Mouse (Mus musculus): Measurements from ENCODE around the gene Zfp940. TPM values are rescaled to one million over a fixed set of nuclear protein-coding genes. Genes with fewer than 3 reads are reported as not detected.
A peak's percentile ranks its signal among the peaks of the same experiment; 100 is the strongest.

Gene Zfp940
- polyA plus RNA-seq, 1 experiment from 2014 or later: 9.0 TPM

- ATAC-seq (ENCODE audit: insufficient number of reproducible peaks, insufficient read depth, low FRiP score, low TSS enrichment, low read depth): no peak
- Histone ChIP-seq H3K4me2 (no peak overlapping the region), H3K4me3 (replicated peaks) (no peak overlapping the region), H3K27me3 (no peaks in the 10 kb centered on the region), H3K36me3 (0 out of 2 replicates have a peak, but pooled peaks cover 4% of the 10 kb centered on the region), H3K9me3 (peaks cover 7% of the 10 kb centered on the region; the same call in 1 of the 2 replicates), H3K27ac (no peak overlapping the region), H3K9ac (replicated peaks) (no peak overlapping the region), H3K4me1 (replicated peaks) (no peaks in the 10 kb centered on the region)
- 82% methylated on average over 5 of the region's 5 CpGs for whole genome bisulfite sequencing
These were observed 46.4 kb downstream of the Zfp940 start for GRCm38 (mm10) chr7:29807046-29807445.

GRCm38 (mm10) chr7:29792906-29793305 is 60.6 kb downstream of the Zfp940 start:
- ATAC-seq (ENCODE audit: insufficient number of reproducible peaks, insufficient read depth, low FRiP score, low TSS enrichment, low read depth): no peak
- 0 out of 2 replicates have a peak overlapping the region, but pooled peaks have one; percentile 8 for H3K4me2 ChIP-seq

GRCm38 (mm10) chr7:29785888-29786287 is 67.6 kb downstream of the Zfp940 start:
- no peak overlapping the region for H3K27ac ChIP-seq
- H3K4me1 ChIP-seq (replicated peaks): peaks cover 13% of the 10 kb centered on the region
- WGBS: 70% methylated on average over 5 of the region's 5 CpGs
- no peaks in the 10 kb centered on the region for H3K9me3 ChIP-seq
- H3K4me3 ChIP-seq (replicated peaks): peak overlapping the region; percentile 82
- peaks cover 48% of the 10 kb centered on the region for H3K36me3 ChIP-seq
- H3K9ac ChIP-seq (replicated peaks): 0 out of 2 replicates have a peak overlapping the region, but pooled peaks have one; percentile 35
- ATAC-seq (ENCODE audit: insufficient number of reproducible peaks, insufficient read depth, low FRiP score, low TSS enrichment, low read depth): no peak
- peak overlapping the region; percentile 76 for H3K4me2 ChIP-seq
- H3K27me3 ChIP-seq: no peaks in the 10 kb centered on the region

More at GRCm38 (mm10) chr7:29792906-29793305, 60.6 kb downstream of the Zfp940 start:
- no peaks in the 10 kb centered on the region for H3K4me1 ChIP-seq (replicated peaks)
- H3K4me3 ChIP-seq (replicated peaks): 0 out of 2 replicates have a peak overlapping the region, but pooled peaks have one; percentile 1
- H3K36me3 ChIP-seq: peaks cover 67% of the 10 kb centered on the region
- H3K27ac ChIP-seq: no peak overlapping the region
- H3K9me3 ChIP-seq: peaks cover 11% of the 10 kb centered on the region
- peaks cover 24% of the 10 kb centered on the region for H3K27me3 ChIP-seq
- WGBS: 21% methylated on average over 27 of the region's 27 CpGs
- H3K9ac ChIP-seq (replicated peaks): no peak overlapping the region

GRCm38 (mm10) chr7:29785023-29785422 is 68.4 kb downstream of the Zfp940 start:
- Histone ChIP-seq H3K4me3 (replicated peaks) (peak overlapping the region; percentile 82), H3K9ac (replicated peaks) (no peak overlapping the region; the same call in 1 of the 2 replicates), H3K9me3 (no peaks in the 10 kb centered on the region), H3K4me1 (replicated peaks) (peaks cover 13% of the 10 kb centered on the region), H3K27ac (no peak overlapping the region), H3K27me3 (no peaks in the 10 kb centered on the region), H3K4me2 (peak overlapping the region; percentile 76), H3K36me3 (peaks cover 45% of the 10 kb centered on the region)
- no peak for ATAC-seq (ENCODE audit: insufficient number of reproducible peaks, insufficient read depth, low FRiP score, low TSS enrichment, low read depth)
- 69% methylated on average over 8 of the region's 8 CpGs for WGBS

GRCm38 (mm10) chr7:29783871-29784551 is 69.5 kb downstream of the Zfp940 start, which contains the start of gene Zfp30:
TSS of gene Zfp30 (plus strand) at chr7:29783998.
- peak; percentile 94 for ATAC-seq (ENCODE audit: insufficient number of reproducible peaks, insufficient read depth, low FRiP score, low TSS enrichment, low read depth)
- Histone ChIP-seq H3K4me1 (replicated peaks) (peaks cover 13% of the 10 kb centered on the region), H3K27me3 (no peaks in the 10 kb centered on the region), H3K4me2 (peak within 1 kb of the TSS; percentile 76), H3K9ac (replicated peaks) (peak within 1 kb of the TSS; percentile 82), H3K27ac (peak within 1 kb of the TSS; percentile 91), H3K9me3 (no peaks in the 10 kb centered on the region), H3K36me3 (peaks cover 44% of the 10 kb centered on the region), H3K4me3 (replicated peaks) (peak within 1 kb of the TSS; percentile 82)
- WGBS: under 1% methylated on average over 45 of the region's 45 CpGs

Other genes starting within 250 kb of the Zfp940 start
- gene Catsperg2, start 126.6 kb downstream of the Zfp940 start, polyA plus RNA-seq (2016; fragmentation: Nextera tagmentation; extraction: Ambion mirVana): not detected in 2 replicates
- gene Zfp84, start 85.1 kb downstream of the Zfp940 start, polyA plus RNA-seq (2016; fragmentation: Nextera tagmentation; extraction: Ambion mirVana): 14.0 and 14.7 TPM in 2 replicates
- 9.3 and 9.9 TPM in 2 replicates for gene Zfp30, start 69.7 kb downstream of the Zfp940 start, polyA plus RNA-seq (2016; fragmentation: Nextera tagmentation; extraction: Ambion mirVana)
- 17.1 and 18.0 TPM in 2 replicates for gene Zfp790, start 37.6 kb downstream of the Zfp940 start, polyA plus RNA-seq (2016; fragmentation: Nextera tagmentation; extraction: Ambion mirVana)
- 12.2 TPM in 2 replicates for gene Zfp420, start 6.3 kb upstream of the Zfp940 start, polyA plus RNA-seq (2016; fragmentation: Nextera tagmentation; extraction: Ambion mirVana)
- gene Zfp27, start 52.9 kb upstream of the Zfp940 start, polyA plus RNA-seq (2016; fragmentation: Nextera tagmentation; extraction: Ambion mirVana): 12.8 and 13.3 TPM in 2 replicates
- 6.7 TPM in 2 replicates for gene Zfp383, start 54.6 kb upstream of the Zfp940 start, polyA plus RNA-seq (2016; fragmentation: Nextera tagmentation; extraction: Ambion mirVana)
- gene Zfp74, start 100.4 kb upstream of the Zfp940 start, polyA plus RNA-seq (2016; fragmentation: Nextera tagmentation; extraction: Ambion mirVana): 15.5 and 18.0 TPM in 2 replicates
- gene Zfp568, start 130.3 kb upstream of the Zfp940 start, polyA plus RNA-seq (2016; fragmentation: Nextera tagmentation; extraction: Ambion mirVana): 31.5 and 33.0 TPM in 2 replicates
- gene Zfp14, start 197.7 kb upstream of the Zfp940 start, polyA plus RNA-seq (2016; fragmentation: Nextera tagmentation; extraction: Ambion mirVana): 4.7 and 4.8 TPM in 2 replicates
- gene Zfp82, start 219.2 kb upstream of the Zfp940 start, polyA plus RNA-seq (2016; fragmentation: Nextera tagmentation; extraction: Ambion mirVana): 6.8 and 7.1 TPM in 2 replicates
- 3.4 and 3.7 TPM in 2 replicates for gene Gm26920, start 236.7 kb upstream of the Zfp940 start, polyA plus RNA-seq (2016; fragmentation: Nextera tagmentation; extraction: Ambion mirVana)
- gene Zfp566, start 236.9 kb upstream of the Zfp940 start, polyA plus RNA-seq (2016; fragmentation: Nextera tagmentation; extraction: Ambion mirVana): 17.0 and 25.0 TPM in 2 replicates
- gene Zfp260, start 241.1 kb upstream of the Zfp940 start, polyA plus RNA-seq (2016; fragmentation: Nextera tagmentation; extraction: Ambion mirVana): 138 and 146 TPM in 2 replicates